Mouse (Mus musculus) liver, embryonic 14.5 days (tissue): ENCODE data around the gene Isl2.

Experiments
- CTCF ChIP-seq: IDR thresholded peaks from 2 replicates; pipeline ENCODE4 v1.5.1; 2016; ENCODE audit warnings: antibody characterized with exemption, low read depth, control low read depth
- EP300 ChIP-seq: IDR thresholded peaks from 2 replicates; pipeline ENCODE4 v1.6.1; 2016; ENCODE audit warnings: antibody characterized with exemption, low read depth

- TF ChIP-seq CTCF: no peak
- TF ChIP-seq EP300: no peak
Observed at GRCm38 (mm10) chr9:55568466-55569159, 30.1 kb downstream of the Isl2 start.
